In the genomic region with DNA sequence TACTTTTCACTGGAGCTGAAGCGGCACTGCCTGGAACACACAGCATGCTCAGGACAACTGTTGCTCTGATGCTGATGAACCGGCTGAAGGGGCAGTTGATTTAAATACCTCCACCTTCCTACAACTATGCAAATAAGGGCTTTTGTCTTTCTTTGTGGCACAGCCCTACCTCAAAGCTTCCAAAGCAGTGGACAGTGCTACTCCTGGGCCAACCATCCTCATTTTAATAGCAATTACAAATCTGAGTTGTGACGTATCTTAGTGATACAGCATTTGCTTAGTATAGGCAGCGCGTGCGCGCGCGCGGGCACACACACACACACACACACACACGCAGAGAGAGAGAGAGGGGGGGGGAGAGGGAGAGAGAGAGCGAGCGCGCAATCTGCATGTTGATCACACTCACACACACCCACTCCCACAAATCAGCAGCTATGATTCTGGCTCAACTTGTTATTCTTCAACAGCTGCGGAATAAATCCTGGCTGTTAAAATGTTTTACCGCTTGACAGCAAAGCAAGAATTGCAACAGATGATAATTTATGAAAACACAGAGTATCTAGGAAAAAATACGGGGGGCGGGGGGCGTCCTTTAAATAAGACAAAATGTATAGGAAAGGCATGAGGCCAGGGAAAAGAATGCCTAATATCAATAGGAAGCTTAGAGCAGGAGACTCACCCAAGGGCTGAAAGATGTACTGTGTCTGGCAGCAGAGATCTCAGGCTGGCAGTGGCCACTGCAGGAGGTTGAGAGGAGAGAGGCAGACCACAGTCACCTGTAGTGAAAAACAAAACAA, we compare ENCODE assay signal across 9 mouse cellular contexts. TPM values are rescaled to one million over a fixed set of nuclear protein-coding genes. Genes with fewer than 3 reads are reported as not detected.
DNase-seq lines count a peak whose midpoint lies in the region; ATAC-seq and TF ChIP-seq lines count a peak whose summit lies in the region.
"Had no signal": no experiment of that assay in that cellular context is flagged by ENCODE, and none has a peak within 500 bp of the region (broad histone marks: within the 10 kb centered on the region; RNA-seq: fewer than 3 reads in every experiment).

No protein-coding gene starts in this region.

- no peaks in the 10 kb centered on the region for H3K27me3 ChIP-seq in lung, embryonic 14.5 days (ENCODE audit: insufficient read depth, low read length)
- 0 out of 2 replicates have a peak, but pooled peaks cover 2% of the 10 kb centered on the region for H3K27me3 ChIP-seq in forebrain, embryonic 15.5 days
- no peaks in the 10 kb centered on the region for H3K27me3 ChIP-seq in midbrain, embryonic 14.5 days (ENCODE audit: control insufficient read depth, insufficient read depth, low read length)

- H3K9me3 ChIP-seq in lung, embryonic 14.5 days (ENCODE audit: low read depth, low read length): no peaks in the 10 kb centered on the region
- no peaks in the 10 kb centered on the region for H3K9me3 ChIP-seq in forebrain, embryonic 15.5 days
- H3K9me3 ChIP-seq in midbrain, embryonic 14.5 days (ENCODE audit: control insufficient read depth, low read length): no peaks in the 10 kb centered on the region
- H3K9me3 ChIP-seq: megakaryocyte, embryonic 14.5 days had no signal

- H3K36me3 ChIP-seq in lung, embryonic 14.5 days (ENCODE audit: insufficient read depth): no peaks in the 10 kb centered on the region
- no peaks in the 10 kb centered on the region for H3K36me3 ChIP-seq in forebrain, embryonic 15.5 days
- no peaks in the 10 kb centered on the region for H3K36me3 ChIP-seq in midbrain, embryonic 14.5 days (ENCODE audit: control insufficient read depth, insufficient read depth, low read length)

- peak; percentile 75 for ATAC-seq in lung, embryonic 14.5 days (ENCODE audit: insufficient read depth)
- ATAC-seq in forebrain, embryonic 15.5 days (replicated peaks): peak; percentile 97
- ATAC-seq in midbrain, embryonic 14.5 days (ENCODE audit: low FRiP score, low TSS enrichment): peak; percentile 92
- no peak for ATAC-seq in CD4-positive, CD25-positive, alpha-beta regulatory T cell, adult 4 months
- ATAC-seq in inflammation-experienced regulatory T-cells, adult 6 months: no peak

- H3K4me3 ChIP-seq in lung, embryonic 14.5 days (ENCODE audit: low read depth, low read length): peak overlapping the region; percentile 37
- H3K4me3 ChIP-seq in forebrain, embryonic 15.5 days: peak overlapping the region; percentile 35
- H3K4me3 ChIP-seq in midbrain, embryonic 14.5 days (replicated peaks; ENCODE audit: low read depth, low read length): peak overlapping the region; percentile 36
- H3K4me3 ChIP-seq: megakaryocyte, embryonic 14.5 days had no signal

- peak overlapping the region; percentile 28; the same call in 1 of the 2 replicates for H3K9ac ChIP-seq in lung, embryonic 14.5 days
- peak overlapping the region; percentile 29 for H3K9ac ChIP-seq in forebrain, embryonic 15.5 days (replicated peaks)
- peak overlapping the region; percentile 40 for H3K9ac ChIP-seq in midbrain, embryonic 14.5 days (replicated peaks; ENCODE audit: low read length)

- H3K27ac ChIP-seq in lung, embryonic 14.5 days (ENCODE audit: low read depth): no peak overlapping the region
- peak overlapping the region; percentile 42 for H3K27ac ChIP-seq in forebrain, embryonic 15.5 days (replicated peaks)
- H3K27ac ChIP-seq in midbrain, embryonic 14.5 days (replicated peaks; ENCODE audit: low read depth, low read length): peak overlapping the region; percentile 66

- TF ChIP-seq CTCF in lung, embryonic 14.5 days (IDR thresholded peaks at IDR 0.05; ENCODE audit: low read depth): no peak

- peak overlapping the region; percentile 74 for H3K4me2 ChIP-seq in lung, embryonic 14.5 days
- peak overlapping the region; percentile 65 for H3K4me2 ChIP-seq in forebrain, embryonic 15.5 days (replicated peaks)
- peak overlapping the region; percentile 57 for H3K4me2 ChIP-seq in midbrain, embryonic 14.5 days (ENCODE audit: low read length)

- under 1% methylated on average over 19 of the region's 19 CpGs for WGBS in lung, embryonic 14.5 days
- 0% methylated on average over 19 of the region's 19 CpGs for WGBS in forebrain, embryonic 15.5 days
- WGBS in midbrain, embryonic 14.5 days: 0% methylated on average over 19 of the region's 19 CpGs

- DNase-seq in lung, embryonic 14.5 days: peak; percentile 50
- no peak for DNase-seq in lung, postnatal 25 days (ENCODE audit: low spot score)
- DNase-seq in layer of hippocampus, postnatal 10 days (ENCODE audit: low spot score in 2 of 2): peak; percentile 24 to 48
- peak; percentile 85 for DNase-seq in midbrain, embryonic 14.5 days
- no peak for DNase-seq in adrenal gland, adult 2 months

- no peaks in the 10 kb centered on the region for H3K4me1 ChIP-seq in lung, embryonic 14.5 days (ENCODE audit: insufficient read depth)
- peaks cover 24% of the 10 kb centered on the region for H3K4me1 ChIP-seq in forebrain, embryonic 15.5 days
- H3K4me1 ChIP-seq in midbrain, embryonic 14.5 days (ENCODE audit: control insufficient read depth, insufficient read depth, low read length): 0 out of 2 replicates have a peak, but pooled peaks cover 3% of the 10 kb centered on the region
- H3K4me1 ChIP-seq: megakaryocyte, embryonic 14.5 days had no signal

RNA-seq across cellular contexts. Expression of a gene that starts 1.5 kb away (rescaled TPM):
- polyA plus RNA-seq in lung, embryonic 14.5 days (2014; fragmentation: Nextera tagmentation; extraction: Ambion mirVana): 10.4 and 11.7 TPM in 2 replicates
- polyA plus RNA-seq in forebrain, embryonic 15.5 days (2015; fragmentation: Nextera tagmentation; extraction: Ambion mirVana): 38.8 and 53.5 TPM in 2 replicates
- total RNA-seq in layer of hippocampus, postnatal 10 days (2021): 10 to 100 TPM; 28.2 to 34.9 TPM
- polyA plus RNA-seq in midbrain, embryonic 14.5 days (2014; fragmentation: Nextera tagmentation; extraction: Ambion mirVana): 127 and 131 TPM in 2 replicates
- 10 to 100 TPM in 1 of 2 experiments, 1 to 10 TPM in 1; 9.0 to 12.1 TPM for total RNA-seq in adrenal gland, adult 2 months (2021)
- polyA plus RNA-seq in adrenal gland, adult 2 months (2012; rRNA removed): 9.0 and 15.0 TPM in 2 replicates
- not detected for polyA plus RNA-seq in CD4-positive, CD25-positive, alpha-beta regulatory T cell, adult 4 months (2017; shearing (Covaris generic))
- not detected for polyA plus RNA-seq in inflammation-experienced regulatory T-cells, adult 6 months (2017; shearing (Covaris generic))

RNA-seq across cellular contexts. Expression of a gene that starts 7.7 kb away (rescaled TPM):
- not detected in 2 replicates for polyA plus RNA-seq in lung, embryonic 14.5 days (2014; fragmentation: Nextera tagmentation; extraction: Ambion mirVana)
- polyA plus RNA-seq in forebrain, embryonic 15.5 days (2015; fragmentation: Nextera tagmentation; extraction: Ambion mirVana): not detected in 2 replicates
- total RNA-seq in layer of hippocampus, postnatal 10 days (2021): not detected
- polyA plus RNA-seq in midbrain, embryonic 14.5 days (2014; fragmentation: Nextera tagmentation; extraction: Ambion mirVana): not detected in 2 replicates
- not detected for total RNA-seq in adrenal gland, adult 2 months (2021)
- not detected in 2 replicates for polyA plus RNA-seq in adrenal gland, adult 2 months (2012; rRNA removed)
- polyA plus RNA-seq in CD4-positive, CD25-positive, alpha-beta regulatory T cell, adult 4 months (2017; shearing (Covaris generic)): not detected
- not detected for polyA plus RNA-seq in inflammation-experienced regulatory T-cells, adult 6 months (2017; shearing (Covaris generic))

RNA-seq across cellular contexts. Expression of a gene that starts 18.4 kb away (rescaled TPM):
- polyA plus RNA-seq in lung, embryonic 14.5 days (2014; fragmentation: Nextera tagmentation; extraction: Ambion mirVana): not detected in 2 replicates
- not detected in 2 replicates for polyA plus RNA-seq in forebrain, embryonic 15.5 days (2015; fragmentation: Nextera tagmentation; extraction: Ambion mirVana)
- total RNA-seq in layer of hippocampus, postnatal 10 days (2021): not detected
- polyA plus RNA-seq in midbrain, embryonic 14.5 days (2014; fragmentation: Nextera tagmentation; extraction: Ambion mirVana): not detected in 2 replicates
- total RNA-seq in adrenal gland, adult 2 months (2021): not detected
- polyA plus RNA-seq in adrenal gland, adult 2 months (2012; rRNA removed): not detected in 2 replicates
- not detected for polyA plus RNA-seq in CD4-positive, CD25-positive, alpha-beta regulatory T cell, adult 4 months (2017; shearing (Covaris generic))
- not detected for polyA plus RNA-seq in inflammation-experienced regulatory T-cells, adult 6 months (2017; shearing (Covaris generic))

RNA-seq across cellular contexts. Expression of a gene that starts 27.4 kb away (rescaled TPM):
- polyA plus RNA-seq in lung, embryonic 14.5 days (2014; fragmentation: Nextera tagmentation; extraction: Ambion mirVana): not detected in 2 replicates
- polyA plus RNA-seq in forebrain, embryonic 15.5 days (2015; fragmentation: Nextera tagmentation; extraction: Ambion mirVana): not detected in 2 replicates
- total RNA-seq in layer of hippocampus, postnatal 10 days (2021): not detected
- not detected in 2 replicates for polyA plus RNA-seq in midbrain, embryonic 14.5 days (2014; fragmentation: Nextera tagmentation; extraction: Ambion mirVana)
- total RNA-seq in adrenal gland, adult 2 months (2021): not detected
- polyA plus RNA-seq in adrenal gland, adult 2 months (2012; rRNA removed): not detected in 2 replicates
- not detected for polyA plus RNA-seq in CD4-positive, CD25-positive, alpha-beta regulatory T cell, adult 4 months (2017; shearing (Covaris generic))
- not detected for polyA plus RNA-seq in inflammation-experienced regulatory T-cells, adult 6 months (2017; shearing (Covaris generic))

RNA-seq across cellular contexts. Expression of a gene that starts 42.2 kb away (rescaled TPM):
- not detected in 2 replicates for polyA plus RNA-seq in lung, embryonic 14.5 days (2014; fragmentation: Nextera tagmentation; extraction: Ambion mirVana)
- polyA plus RNA-seq in forebrain, embryonic 15.5 days (2015; fragmentation: Nextera tagmentation; extraction: Ambion mirVana): not detected in 2 replicates
- total RNA-seq in layer of hippocampus, postnatal 10 days (2021): not detected
- not detected in 2 replicates for polyA plus RNA-seq in midbrain, embryonic 14.5 days (2014; fragmentation: Nextera tagmentation; extraction: Ambion mirVana)
- not detected for total RNA-seq in adrenal gland, adult 2 months (2021)
- not detected in 2 replicates for polyA plus RNA-seq in adrenal gland, adult 2 months (2012; rRNA removed)
- not detected for polyA plus RNA-seq in CD4-positive, CD25-positive, alpha-beta regulatory T cell, adult 4 months (2017; shearing (Covaris generic))
- polyA plus RNA-seq in inflammation-experienced regulatory T-cells, adult 6 months (2017; shearing (Covaris generic)): not detected

Comparison
In these comparisons a context has a peak if more than half of its experiments do, and no peak if none do; other contexts are left out.
1. DNase-seq: peak in lung, embryonic 14.5 days (single experiment), layer of hippocampus, postnatal 10 days (2 of 2) and midbrain, embryonic 14.5 days (single experiment); none in lung, postnatal 25 days (single experiment) and adrenal gland, adult 2 months (single experiment).
2. ATAC-seq: peak in lung, embryonic 14.5 days (single experiment), forebrain, embryonic 15.5 days (single experiment) and midbrain, embryonic 14.5 days (single experiment); none in CD4-positive, CD25-positive, alpha-beta regulatory T cell, adult 4 months (single experiment) and inflammation-experienced regulatory T-cells, adult 6 months (single experiment).
3. Peak in every context shown above with its lines, with median percentiles within 50 percentile points of each other: H3K4me2 ChIP-seq, H3K4me3 ChIP-seq and H3K9ac ChIP-seq.